Mouse (Mus musculus) left cerebral cortex, adult 2 months (tissue): Measurements from ENCODE around the gene T2. TPM values are rescaled to one million over a fixed set of nuclear protein-coding genes. Genes with fewer than 3 reads are reported as not detected.

Experiments
- DNase-seq, 2 experiments: peaks; one replicate each; pipeline ENCODE4 v3.0.0; 2021 to 2022; ENCODE audit warnings: low spot score in 2 of 2, mixed read lengths in 1 of 2; ENCODE audit errors: extremely low spot score in 1 of 2
- H3K27ac ChIP-seq: fragments of 200-600 bp; 2 replicates; pipeline ENCODE4 v1.8.1; 2022
- H3K4me3 ChIP-seq: fragments of 200-600 bp; 2 replicates; pipeline ENCODE4 v1.8.1; 2022
- CTCF ChIP-seq: fragments of 200-600 bp; IDR thresholded peaks from 2 replicates; pipeline ENCODE4 v1.8.1; 2022; ENCODE audit warnings: antibody characterized with exemption, mild to moderate bottlenecking, moderate library complexity
- intact Hi-C: fragments of 180-260 bp; cut with DNase I; formaldehyde crosslinking; loops from one replicate; pipeline ENCODE4 v1.15.1; 2025
- total RNA-seq, 2 experiments: library from RNA; stranded (reverse); gene quantifications; 2 replicates each; pipeline ENCODE4 v1.2.3; 2021

The T2 gene
- total RNA-seq, 2 experiments from 2014 or later = 0.70 to 0.79 TPM

DNA sequence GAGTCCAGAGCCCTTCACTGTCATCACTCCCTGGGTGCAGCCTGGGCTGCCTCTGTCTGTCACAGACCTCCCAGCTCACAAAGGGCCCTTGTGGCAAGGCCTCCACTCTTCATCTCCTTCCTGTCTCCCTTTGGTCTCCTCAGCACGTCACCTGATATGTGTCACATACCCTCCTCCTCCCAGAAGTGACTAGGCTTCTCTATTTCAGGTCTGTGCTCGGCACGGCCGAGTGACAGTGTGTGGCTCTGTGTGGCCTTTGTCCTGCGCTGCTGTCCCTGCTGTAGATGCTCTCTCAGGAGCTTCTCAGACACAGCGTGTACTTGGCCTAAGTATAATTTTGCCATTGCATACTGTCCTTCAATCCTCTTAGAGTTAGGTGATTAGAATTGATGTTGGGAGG is 99.4 kb downstream of the T2 start:
- no peak for DNase-seq
- H3K27ac ChIP-seq = no peak overlapping the region
- H3K4me3 ChIP-seq = no peak overlapping the region
- TF ChIP-seq CTCF = no peak
- intact Hi-C loops = no loop called here

DNA sequence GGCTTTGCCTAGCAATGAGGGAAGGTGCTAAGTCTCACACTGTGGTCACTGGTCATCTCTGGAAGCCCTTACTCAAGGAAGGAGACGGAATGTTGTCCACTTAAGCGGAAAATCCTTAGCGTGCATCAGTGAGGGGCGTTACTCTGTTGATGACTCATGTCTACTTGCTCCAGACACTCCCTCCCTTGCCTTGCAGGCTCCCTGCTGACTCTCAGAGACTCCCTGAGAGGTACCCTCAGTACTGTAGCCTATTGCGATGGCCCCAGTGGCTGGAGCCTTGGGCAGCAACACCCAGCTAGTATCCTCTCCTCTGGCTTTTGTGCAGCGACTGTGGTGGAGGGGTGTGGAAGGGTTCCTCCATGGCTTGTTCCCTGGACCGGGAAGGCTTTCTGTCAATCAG is 99.8 kb downstream of the T2 start:
- intact Hi-C loops = no loop called here
- no peak for DNase-seq
- Histone ChIP-seq H3K4me3 (no peak overlapping the region), H3K27ac (no peak overlapping the region)
- no peak for TF ChIP-seq CTCF

DNA sequence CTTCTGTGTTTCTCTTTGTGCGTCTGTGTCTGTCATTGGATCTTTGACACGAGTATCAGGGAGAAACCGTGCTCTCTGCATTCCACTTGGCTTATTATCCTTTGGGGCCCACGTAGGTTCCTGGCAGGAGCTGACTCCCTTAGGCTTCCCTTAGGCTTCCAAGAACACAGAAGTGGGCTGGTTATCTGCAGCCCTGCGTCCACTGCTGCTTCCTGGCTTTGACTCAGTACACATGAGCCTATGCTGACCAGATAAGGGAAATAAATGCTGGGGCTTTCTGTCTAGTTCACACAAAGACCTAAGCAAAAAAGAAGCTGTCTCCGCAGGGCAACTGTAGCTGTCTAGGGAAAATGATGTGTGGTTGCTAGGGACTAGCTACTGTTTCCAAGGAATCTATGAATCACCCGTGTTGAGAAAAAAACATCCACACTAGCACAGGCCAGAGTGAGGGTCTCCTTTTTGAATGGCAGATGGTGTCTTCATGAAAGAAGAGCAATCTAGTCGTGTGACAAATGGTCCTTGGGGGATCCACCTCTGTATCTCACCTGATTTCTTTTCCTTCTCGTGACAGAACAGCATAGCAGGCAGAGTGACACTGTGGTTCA is 101.2 kb downstream of the T2 start:
- Histone ChIP-seq H3K4me3 (no peak overlapping the region), H3K27ac (no peak overlapping the region)
- TF ChIP-seq CTCF = no peak
- intact Hi-C loops = no loop called here
- DNase-seq = no peak

DNA sequence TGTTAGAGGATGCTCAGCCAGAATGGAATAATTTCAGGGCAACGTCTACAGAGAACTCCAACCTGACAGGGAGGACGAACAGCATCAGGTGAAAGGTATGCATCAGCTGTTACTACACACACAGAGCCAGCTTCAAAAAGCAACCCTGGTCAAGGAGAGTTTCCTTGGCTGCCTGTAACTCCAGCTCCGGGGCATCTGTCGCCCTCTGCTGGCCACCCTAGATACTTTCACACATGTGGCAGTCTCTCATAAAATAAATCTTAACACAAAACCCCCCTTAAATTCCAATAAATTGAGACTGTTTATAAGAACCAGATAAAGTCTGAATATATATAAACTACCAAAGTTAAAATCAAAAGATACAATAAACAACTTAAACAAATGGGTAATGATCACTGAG is 105.8 kb downstream of the T2 start:
- intact Hi-C loops = loop anchor here (1.0 to 5.0 kb wide), 2 partner anchors 71 to 199 kb away; no protein-coding TSS in a partner anchor
- DNase-seq = peak; percentile 46 to 72
- H3K4me3 ChIP-seq = no peak overlapping the region
- no peak overlapping the region for H3K27ac ChIP-seq
- TF ChIP-seq CTCF = peak; percentile 92

DNA sequence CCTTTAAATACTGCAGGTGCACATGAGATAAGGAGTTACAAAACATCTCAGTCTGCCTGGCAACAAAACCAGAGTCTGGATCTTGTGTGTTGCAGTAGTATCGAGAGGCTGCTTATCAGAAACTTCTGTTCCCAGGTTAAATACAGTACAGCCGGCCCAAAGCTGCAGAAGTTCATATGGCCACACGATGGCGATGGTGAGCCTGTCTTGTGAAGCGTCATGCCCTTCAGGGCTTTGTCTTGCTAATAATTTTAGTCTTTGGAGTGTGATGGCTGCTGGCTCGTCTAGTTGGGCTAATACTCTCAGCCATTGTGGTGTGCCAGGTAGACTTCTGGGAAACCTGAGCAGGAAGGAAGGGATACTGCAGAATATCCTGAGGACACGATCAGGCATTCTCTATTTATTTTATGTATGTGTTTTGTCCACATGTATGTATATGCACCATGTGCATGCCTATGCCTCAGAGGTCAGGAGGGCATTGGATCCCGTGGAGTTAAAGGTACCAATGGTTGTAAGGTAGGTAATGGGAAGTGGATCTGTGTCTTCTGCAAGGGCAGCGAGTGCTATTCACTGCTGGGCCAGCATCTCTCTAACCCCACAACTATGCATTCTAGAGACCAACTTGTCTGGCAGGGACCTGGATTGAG is 107.8 kb downstream of the T2 start:
- no peak overlapping the region for H3K27ac ChIP-seq
- intact Hi-C loops = loop anchor here (1.0 to 5.0 kb wide), 2 partner anchors 129 to 201 kb away; no protein-coding TSS in a partner anchor
- H3K4me3 ChIP-seq = no peak overlapping the region
- TF ChIP-seq CTCF = peak; percentile 77
- peak; percentile 54 to 69 for DNase-seq

DNA sequence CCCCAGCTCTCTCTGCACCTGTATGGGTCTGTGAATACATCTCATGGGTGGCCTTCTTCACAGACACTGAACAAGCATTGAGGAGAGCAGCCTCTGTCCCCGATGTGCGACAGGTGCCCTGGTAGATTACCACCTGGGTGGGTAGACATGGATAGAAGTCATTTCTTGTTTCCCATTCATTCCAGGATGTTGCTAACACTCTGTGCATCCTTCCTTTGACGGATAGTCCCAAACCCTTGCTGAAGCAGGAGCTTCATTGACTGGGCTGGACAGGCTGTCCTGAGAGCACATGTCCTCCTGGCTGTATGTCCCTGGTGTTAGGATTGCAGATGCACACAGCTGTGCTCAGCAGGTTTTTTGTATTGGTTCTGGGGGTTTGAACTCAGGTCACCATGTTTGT is 112.0 kb downstream of the T2 start:
- no peak for DNase-seq
- no peak for TF ChIP-seq CTCF
- Histone ChIP-seq H3K27ac (no peak overlapping the region), H3K4me3 (no peak overlapping the region)
- intact Hi-C loops = loop anchor here (1.0 to 2.0 kb wide), 2 partner anchors 57 to 125 kb away; partner anchors contain the start of gene Pde10a

DNA sequence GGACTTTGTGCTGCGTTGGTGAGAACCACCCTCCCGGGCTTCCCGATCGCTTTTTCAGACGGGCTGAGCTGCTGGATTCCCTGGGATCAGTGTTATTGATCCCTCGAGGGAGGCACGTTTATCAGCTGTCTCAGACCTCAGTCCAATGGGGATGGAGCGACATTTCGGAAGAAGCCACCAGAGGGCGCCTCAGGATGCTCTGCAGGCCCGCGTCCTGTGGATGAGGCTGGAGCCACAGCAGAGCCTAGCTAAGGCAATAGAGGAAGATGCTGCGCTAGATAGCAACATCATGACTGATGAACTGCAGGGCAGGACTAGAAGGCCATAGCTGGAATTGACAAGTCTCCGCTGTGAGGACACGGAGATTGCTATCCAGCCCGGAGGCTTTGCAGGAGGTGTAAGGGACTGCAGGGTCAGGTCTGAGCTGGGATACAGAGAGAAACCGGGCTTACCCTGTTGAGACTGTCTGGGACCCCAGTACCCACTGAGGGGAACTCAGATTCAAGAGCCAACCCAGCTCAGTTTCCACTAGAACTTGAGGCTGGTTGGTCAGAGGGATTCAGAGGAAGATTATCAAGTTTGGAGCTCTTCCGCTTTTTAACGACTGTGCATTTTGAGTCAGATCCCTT is 113.0 kb downstream of the T2 start:
- peak; percentile 94 for TF ChIP-seq CTCF
- no peak overlapping the region for H3K4me3 ChIP-seq
- peak; percentile 87 to 94 for DNase-seq
- H3K27ac ChIP-seq = no peak overlapping the region
- intact Hi-C loops = loop anchor here (1.0 to 2.0 kb wide), 2 partner anchors 56 to 123 kb away; partner anchors contain the start of gene Pde10a

Other genes starting within 250 kb of the T2 start
- under 1 TPM; 0.18 to 0.61 TPM for gene Gm49673, start 208.2 kb upstream of the T2 start, total RNA-seq
- 1 to 10 TPM; 3.7 to 4.7 TPM for gene Rnaset2a, start 207.9 kb upstream of the T2 start, total RNA-seq
- 10 to 100 TPM; 21.4 to 21.7 TPM for gene Fgfr1op, start 190.5 kb upstream of the T2 start, total RNA-seq
- gene Ccr6, start 119.9 kb upstream of the T2 start, total RNA-seq = not detected
- 100 to 1,000 TPM; 170 to 173 TPM for gene Mpc1, start 73.1 kb upstream of the T2 start, total RNA-seq
- gene Sft2d1, start 44.9 kb upstream of the T2 start, total RNA-seq = 10 to 100 TPM; 63.8 to 65.7 TPM
- gene Prr18, start 18.5 kb upstream of the T2 start, total RNA-seq = 10 to 100 TPM; 12.6 to 15.5 TPM
- not detected for gene T, start 78.4 kb downstream of the T2 start, total RNA-seq
- 100 to 1,000 TPM in 1 of 2 experiments, 10 to 100 TPM in 1; 78.0 to 113 TPM for gene Pde10a, start 169.4 kb downstream of the T2 start, total RNA-seq
- gene Gm17087, start 211.0 kb downstream of the T2 start, total RNA-seq = not detected